Mouse (Mus musculus) G1E (cell line): ENCODE results near the gene Cggbp1.

Experiments used
- CTCF ChIP-seq: IDR thresholded peaks from 2 replicates; pipeline ENCODE4 v1.5.1; 2012; ENCODE audit warnings: low read depth, low read length, inconsistent platforms, mixed read lengths
- GATA1 ChIP-seq: IDR thresholded peaks from 2 replicates; pipeline ENCODE4 v1.6.1; 2012; ENCODE audit warnings: borderline replicate concordance, low read length, inconsistent platforms, mixed read lengths
- POLR2AphosphoS5 ChIP-seq: IDR thresholded peaks from 2 replicates; pipeline ENCODE4 v1.6.1; 2012; ENCODE audit warnings: low read depth, low read length, inconsistent platforms; ENCODE audit not compliant: insufficient replicate concordance

DNA sequence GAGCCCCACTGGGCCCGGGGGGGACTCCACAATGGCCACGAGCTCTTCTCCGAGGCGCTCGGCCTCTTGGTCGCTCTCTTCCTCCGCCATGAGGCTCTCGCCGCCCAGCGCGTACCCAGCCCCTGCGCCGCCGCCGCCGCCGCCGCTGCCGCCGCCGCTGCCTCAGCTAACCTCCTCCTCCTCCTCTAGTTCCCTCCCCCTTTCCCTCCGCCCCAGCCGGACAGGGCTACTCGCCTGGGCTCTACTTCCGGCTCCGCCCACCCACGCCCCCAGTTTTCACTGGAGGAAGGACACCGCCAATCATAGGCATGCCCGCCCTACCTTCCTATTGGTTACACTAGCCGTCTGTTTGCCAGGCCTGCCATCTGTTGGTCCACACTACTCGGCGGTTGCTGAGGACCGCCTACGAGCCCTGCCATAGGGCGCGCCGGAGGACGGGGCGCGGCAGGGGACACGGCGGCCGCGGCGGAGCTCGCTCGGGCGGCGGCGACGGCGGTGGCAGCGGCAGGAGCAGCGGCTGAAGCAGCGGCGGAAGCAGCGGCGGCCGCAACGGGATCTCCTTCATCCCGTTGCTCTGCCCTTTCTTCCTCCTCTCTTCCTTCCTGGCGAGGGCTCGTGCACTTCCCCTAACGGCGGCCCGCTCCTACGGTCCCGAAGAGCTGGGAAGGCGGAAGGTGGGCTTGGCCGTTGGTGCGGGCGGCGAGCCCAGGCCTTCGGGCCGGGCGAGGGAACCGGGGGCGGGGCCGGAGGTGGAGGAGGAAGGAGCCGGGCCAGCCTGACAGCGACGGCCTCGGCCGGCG is at the start of gene Cggbp1, which contains the start of gene Zfp654:
- TF ChIP-seq CTCF (no peak), GATA1 (no peak), POLR2AphosphoS5 (no peak)
